Mouse (Mus musculus) liver, postnatal 0 days (tissue): Measurements from ENCODE around the gene Rpl14. TPM values are rescaled to one million over a fixed set of nuclear protein-coding genes. Genes with fewer than 3 reads are reported as not detected.

Experiments used
- ATAC-seq: fragments of 200-750 bp; cut with Nextera tagmentation; 2 replicates; pipeline ENCODE4 v1.8.0; 2017; ENCODE audit warnings: mild to moderate bottlenecking, moderate library complexity
- DNase-seq: peaks from one replicate; pipeline ENCODE4 v3.0.0-alpha.2; 2016
- H3K27ac ChIP-seq: fragments of 300-500 bp; sonication (generic); 2 replicates; pipeline ENCODE4 v1.5.1; 2014; ENCODE audit warnings: antibody characterized with exemption, moderate library complexity, mild to moderate bottlenecking, low read depth
- H3K27me3 ChIP-seq: fragments of 300-500 bp; sonication (generic); 2 replicates; pipeline ENCODE4 v1.6.1; 2014; ENCODE audit warnings: low read length, control low read depth, mixed read lengths; ENCODE audit not compliant: insufficient read depth
- H3K36me3 ChIP-seq: fragments of 300-500 bp; sonication (generic); replicated peaks from 2 replicates; pipeline ENCODE4 v1.6.1; 2014; ENCODE audit warnings: mild to moderate bottlenecking, control low read depth, low read length, moderate library complexity, mixed read lengths; ENCODE audit not compliant: insufficient read depth
- H3K4me1 ChIP-seq: fragments of 300-500 bp; sonication (generic); 2 replicates; pipeline ENCODE4 v1.6.1; 2014; ENCODE audit warnings: antibody characterized with exemption, mild to moderate bottlenecking, control low read depth; ENCODE audit not compliant: insufficient read depth
- H3K4me2 ChIP-seq: fragments of 300-500 bp; sonication (generic); 2 replicates; pipeline ENCODE4 v1.6.1; 2014; ENCODE audit warnings: low read depth, mild to moderate bottlenecking, low read length, moderate library complexity, mixed read lengths
- H3K4me3 ChIP-seq: fragments of 300-500 bp; sonication (generic); 2 replicates; pipeline ENCODE4 v1.5.1; 2014; ENCODE audit warnings: low read depth, low read length
- H3K9ac ChIP-seq: fragments of 300-500 bp; sonication (generic); replicated peaks from 2 replicates; pipeline ENCODE4 v1.6.1; 2014; ENCODE audit warnings: mild to moderate bottlenecking, moderate library complexity
- H3K9me3 ChIP-seq: fragments of 300-500 bp; sonication (generic); 2 replicates; pipeline ENCODE4 v1.6.1; 2016; ENCODE audit warnings: mild to moderate bottlenecking, control low read depth, low read length, mixed read lengths
- CTCF ChIP-seq: sonication (generic); IDR thresholded peaks from 2 replicates; pipeline ENCODE4 v1.5.1; 2016; ENCODE audit warnings: antibody characterized with exemption, low read depth
- EP300 ChIP-seq: IDR thresholded peaks from 2 replicates; pipeline ENCODE4 v1.6.1; 2016; ENCODE audit warnings: antibody characterized with exemption, low read depth, mild to moderate bottlenecking
- WGBS: fragments of 180-500 bp; shearing (Covaris S2); extraction: QIAGEN DNeasy Blood & Tissue Kit; methylation state at CpG from one replicate; pipeline ENCODE4 v1.1.7; 2014; ENCODE audit not compliant: insufficient replicate concordance; 5-methylcytosine and 5-hydroxymethylcytosine counted together
- polyA plus RNA-seq: library from polyadenylated mRNA; unstranded; fragments of >200 nt; fragmentation: Nextera tagmentation; extraction: Ambion mirVana; gene quantifications from 2 replicates; pipeline ENCODE4 v1.2.1, GENCODE M21; 2015

Gene Rpl14
- polyA plus RNA-seq, 1 experiment from 2014 or later: 422 TPM

GRCm38 (mm10) chr9:120611055-120611454, 39.8 kb downstream of the Rpl14 start:
- ATAC-seq (no peak), DNase-seq (no peak)
- TF ChIP-seq CTCF (no peak), EP300 (no peak)
- Histone ChIP-seq H3K9me3 (peaks cover 9% of the 10 kb centered on the region), H3K27ac (no peak overlapping the region), H3K36me3 (no peaks in the 10 kb centered on the region), H3K9ac (no peak overlapping the region), H3K4me2 (no peak overlapping the region), H3K27me3 (no peaks in the 10 kb centered on the region), H3K4me1 (no peaks in the 10 kb centered on the region), H3K4me3 (no peak overlapping the region)

DNA sequence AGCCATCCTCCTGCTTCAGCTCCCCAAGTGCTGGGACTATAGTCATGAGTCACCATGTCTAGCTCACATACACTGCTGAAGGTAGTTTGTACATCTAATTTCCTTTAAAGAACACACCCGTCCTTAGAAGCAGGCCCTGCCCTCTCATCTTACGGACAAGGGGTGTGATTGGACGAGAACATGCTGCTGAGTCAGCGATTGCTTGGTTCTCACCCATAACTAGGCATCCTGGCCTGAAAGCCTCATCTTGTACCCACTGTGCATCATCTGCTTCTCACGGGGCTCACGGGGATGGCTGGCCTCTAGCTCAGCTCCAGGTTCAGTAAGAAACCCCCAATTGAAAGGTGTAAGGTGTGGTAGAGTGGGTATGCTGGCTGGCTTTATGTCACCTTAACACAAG, 42.8 kb downstream of the Rpl14 start:
- TF ChIP-seq CTCF (no peak), EP300 (no peak)
- 81% methylated on average over 6 of the region's 6 CpGs for WGBS
- Histone ChIP-seq H3K4me3 (no peak overlapping the region), H3K4me2 (no peak overlapping the region), H3K9ac (no peak overlapping the region), H3K27ac (no peak overlapping the region), H3K36me3 (no peaks in the 10 kb centered on the region), H3K4me1 (no peaks in the 10 kb centered on the region), H3K27me3 (no peaks in the 10 kb centered on the region), H3K9me3 (no peaks in the 10 kb centered on the region)
- no peak for DNase-seq
- ATAC-seq: no peak

- Histone ChIP-seq H3K9ac (no peak overlapping the region), H3K27ac (no peak overlapping the region), H3K9me3 (no peaks in the 10 kb centered on the region), H3K36me3 (no peaks in the 10 kb centered on the region), H3K4me2 (no peak overlapping the region), H3K4me1 (no peaks in the 10 kb centered on the region), H3K4me3 (no peak overlapping the region), H3K27me3 (peaks cover 6% of the 10 kb centered on the region; the same call in 1 of the 2 replicates)
- no peak for TF ChIP-seq CTCF
- TF ChIP-seq EP300: no peak
- WGBS: 72% methylated on average over 6 of the region's 6 CpGs
- no peak for DNase-seq
- ATAC-seq: no peak
Observed at GRCm38 (mm10) chr9:120618101-120618500, 46.9 kb downstream of the Rpl14 start.

DNA sequence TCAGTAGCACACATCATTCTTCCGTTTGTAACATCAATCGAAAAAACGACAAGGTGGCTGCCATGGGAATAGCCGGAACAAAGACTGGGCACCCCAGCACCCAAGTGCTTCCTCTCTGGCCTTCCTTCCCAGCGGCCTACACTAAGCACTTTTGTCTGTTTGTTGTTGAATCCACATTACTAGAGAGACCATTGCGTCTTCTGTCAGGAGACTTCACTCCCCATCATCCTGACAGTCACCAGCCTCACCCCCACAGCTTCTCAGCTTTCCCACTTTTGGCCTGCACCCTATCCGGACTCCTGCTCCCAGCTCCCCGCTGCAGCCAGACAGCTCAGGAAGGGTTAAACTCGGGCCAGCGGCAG, 48.1 kb downstream of the Rpl14 start:
- Histone ChIP-seq H3K4me2 (no peak overlapping the region), H3K4me1 (no peaks in the 10 kb centered on the region), H3K9ac (no peak overlapping the region), H3K4me3 (no peak overlapping the region), H3K27me3 (peaks cover 6% of the 10 kb centered on the region; the same call in 1 of the 2 replicates), H3K9me3 (no peaks in the 10 kb centered on the region), H3K27ac (no peak overlapping the region), H3K36me3 (no peaks in the 10 kb centered on the region)
- TF ChIP-seq EP300 (no peak), CTCF (no peak)
- no peak for DNase-seq
- no peak for ATAC-seq
- WGBS: 22% methylated on average over 10 of the region's 10 CpGs

- ATAC-seq: no peak
- Histone ChIP-seq H3K27me3 (peaks cover 6% of the 10 kb centered on the region; the same call in 1 of the 2 replicates), H3K36me3 (no peaks in the 10 kb centered on the region), H3K4me1 (no peaks in the 10 kb centered on the region), H3K4me2 (no peak overlapping the region), H3K4me3 (no peak overlapping the region), H3K9me3 (no peaks in the 10 kb centered on the region), H3K9ac (no peak overlapping the region), H3K27ac (no peak overlapping the region)
- 22% methylated on average over 26 of the region's 26 CpGs for WGBS
- DNase-seq: no peak
- TF ChIP-seq EP300 (no peak), CTCF (no peak)
Observed at GRCm38 (mm10) chr9:120619709-120620408, 48.6 kb downstream of the Rpl14 start.

- Histone ChIP-seq H3K4me3 (no peak overlapping the region), H3K36me3 (no peaks in the 10 kb centered on the region), H3K4me1 (no peaks in the 10 kb centered on the region), H3K9ac (no peak overlapping the region), H3K9me3 (0 out of 2 replicates have a peak, but pooled peaks cover under 1% of the 10 kb centered on the region), H3K27me3 (peaks cover 6% of the 10 kb centered on the region; the same call in 1 of the 2 replicates), H3K4me2 (no peak overlapping the region), H3K27ac (no peak overlapping the region)
- no peak for ATAC-seq
- TF ChIP-seq EP300: no peak
- TF ChIP-seq CTCF: no peak
- no peak for DNase-seq
- WGBS: 48% methylated on average over 4 of the region's 4 CpGs
Observed at GRCm38 (mm10) chr9:120620409-120620745, 49.1 kb downstream of the Rpl14 start.

Other genes starting within 250 kb of the Rpl14 start
- gene Eif1b, start 79.2 kb upstream of the Rpl14 start, polyA plus RNA-seq: 50.0 and 50.4 TPM in 2 replicates
- gene Entpd3, start 31.6 kb upstream of the Rpl14 start, polyA plus RNA-seq: 0.05 TPM in 1 of 2 replicates, not detected in the other